Mouse (Mus musculus) midbrain, embryonic 12.5 days (tissue): ENCODE results near the gene Olfr1491. TPM values are rescaled to one million over a fixed set of nuclear protein-coding genes. Genes with fewer than 3 reads are reported as not detected.

ENCODE experiments used
- ATAC-seq: fragments of 200-750 bp; cut with Nextera tagmentation; 2 replicates; pipeline ENCODE4 v1.8.0; 2017; ENCODE audit warnings: low read depth, moderate TSS enrichment, moderate library complexity; ENCODE audit not compliant: low FRiP score
- H3K27ac ChIP-seq: fragments of 300-500 bp; sonication (generic); replicated peaks from 2 replicates; pipeline ENCODE4 v1.5.1; 2016; ENCODE audit warnings: mild to moderate bottlenecking
- H3K27me3 ChIP-seq: fragments of 300-500 bp; sonication (generic); 2 replicates; pipeline ENCODE4 v1.6.1; 2016; ENCODE audit warnings: mild to moderate bottlenecking
- H3K36me3 ChIP-seq: fragments of 300-500 bp; sonication (generic); 2 replicates; pipeline ENCODE4 v1.6.1; 2016
- H3K4me1 ChIP-seq: fragments of 300-500 bp; sonication (generic); 2 replicates; pipeline ENCODE4 v1.6.1; 2016
- H3K4me2 ChIP-seq: fragments of 300-500 bp; sonication (generic); replicated peaks from 2 replicates; pipeline ENCODE4 v1.6.1; 2016; ENCODE audit warnings: mild to moderate bottlenecking, moderate library complexity
- H3K4me3 ChIP-seq: fragments of 300-500 bp; sonication (generic); 2 replicates; pipeline ENCODE4 v1.5.1; 2016; ENCODE audit warnings: mild to moderate bottlenecking
- H3K9ac ChIP-seq: fragments of 300-500 bp; sonication (generic); replicated peaks from 2 replicates; pipeline ENCODE4 v1.6.1; 2016; ENCODE audit warnings: mild to moderate bottlenecking, moderate library complexity
- H3K9me3 ChIP-seq: fragments of 300-500 bp; sonication (generic); 2 replicates; pipeline ENCODE4 v1.6.1; 2016; ENCODE audit warnings: mild to moderate bottlenecking
- WGBS: fragments of 180-500 bp; shearing (Covaris S2); methylation state at CpG from one replicate; pipeline ENCODE4 v1.1.7; 2016; 5-methylcytosine and 5-hydroxymethylcytosine counted together
- polyA plus RNA-seq: library from polyadenylated mRNA; unstranded; fragments of >200 nt; fragmentation: Nextera tagmentation; extraction: Ambion mirVana; gene quantifications from 2 replicates; pipeline ENCODE4 v1.2.1, GENCODE M21; 2016

The Olfr1491 gene
- polyA plus RNA-seq, result not detected in 2 replicates

DNA sequence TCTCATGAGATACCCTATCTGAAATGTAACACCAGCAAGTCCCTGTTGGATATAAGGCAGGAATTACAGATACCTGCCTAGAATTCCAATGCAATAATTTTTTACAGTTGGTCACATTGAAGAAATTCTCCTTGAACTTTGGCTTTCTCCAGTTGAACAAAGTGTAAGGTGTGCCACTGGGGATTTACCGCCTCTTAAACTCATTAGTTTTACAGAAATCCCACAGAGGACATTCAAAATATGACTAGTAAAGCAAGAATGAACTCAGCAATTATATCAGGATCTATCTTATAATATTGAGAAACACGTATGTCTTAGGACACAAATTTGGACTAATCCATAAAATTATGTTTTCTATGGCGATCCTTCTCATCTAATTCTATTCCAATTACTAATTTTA, at the start of gene Olfr1491:
Gene Olfr1491 (plus strand): TSS at position 301 of the 400 bp plus-strand sequence.
- H3K4me3 ChIP-seq, result no peak within 1 kb of the TSS
- no peaks in the 10 kb centered on the region for H3K36me3 ChIP-seq
- WGBS, result 72% methylated on average over 3 of the region's 3 CpGs
- no peak within 1 kb of the TSS for H3K27ac ChIP-seq
- no peak for ATAC-seq
- H3K9ac ChIP-seq, result no peak within 1 kb of the TSS
- H3K4me1 ChIP-seq, result no peaks in the 10 kb centered on the region
- no peaks in the 10 kb centered on the region for H3K9me3 ChIP-seq
- H3K27me3 ChIP-seq, result no peaks in the 10 kb centered on the region
- no peak within 1 kb of the TSS for H3K4me2 ChIP-seq

DNA sequence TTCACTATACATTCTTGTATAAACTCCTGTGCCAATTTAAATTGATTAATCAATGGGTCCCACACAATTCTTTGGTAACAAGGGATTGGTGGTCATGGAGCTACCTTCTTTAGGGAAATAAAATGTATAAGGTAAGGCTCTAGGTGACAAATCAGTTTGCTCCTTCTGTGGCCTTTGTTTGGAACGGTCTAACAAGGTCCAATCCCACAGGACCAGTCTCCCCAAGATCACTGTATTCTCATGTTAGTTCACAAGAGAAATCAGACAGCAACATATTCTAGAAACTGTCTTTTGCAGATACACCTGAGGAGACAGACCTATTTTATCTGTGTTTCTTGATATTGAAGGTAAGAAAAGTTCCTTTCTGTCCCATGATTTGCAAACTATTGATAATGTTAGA, 46.3 kb upstream of the Olfr1491 start, which contains the start of gene Olfr1490:
Gene Olfr1490 (plus strand): TSS at position 301 of the 400 bp plus-strand sequence.
- no peak for ATAC-seq
- Histone ChIP-seq H3K9ac (no peak within 1 kb of the TSS), H3K36me3 (no peaks in the 10 kb centered on the region), H3K27me3 (no peaks in the 10 kb centered on the region), H3K27ac (no peak within 1 kb of the TSS), H3K4me1 (no peaks in the 10 kb centered on the region), H3K9me3 (peaks cover 17% of the 10 kb centered on the region), H3K4me3 (no peak within 1 kb of the TSS), H3K4me2 (no peak within 1 kb of the TSS)
- 65% methylated on average over 1 of the region's 1 CpGs for WGBS

DNA sequence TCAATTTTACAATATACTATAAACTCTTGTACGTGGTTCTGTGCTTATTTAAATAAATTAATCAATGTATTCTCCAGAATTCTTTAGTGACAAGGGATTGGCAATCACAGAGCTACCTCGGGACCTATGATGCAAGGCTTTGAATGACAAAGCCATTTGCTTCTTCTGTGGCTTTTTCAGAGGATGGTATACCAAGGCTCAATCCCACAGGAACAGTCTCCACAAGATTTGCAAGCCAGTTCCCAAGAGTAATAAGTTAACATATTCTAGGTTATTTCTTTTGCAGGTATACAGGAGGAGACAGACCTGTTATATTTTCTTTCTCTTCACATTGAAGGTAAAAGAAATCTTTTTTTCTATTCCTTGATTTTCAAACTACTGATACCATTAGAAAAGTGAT, 25.9 kb downstream of the Olfr1491 start, which contains the start of gene Olfr1493-ps1:
Gene Olfr1493-ps1 (plus strand): TSS at position 301 of the 400 bp plus-strand sequence.
- Histone ChIP-seq H3K4me2 (no peak within 1 kb of the TSS), H3K9me3 (0 out of 2 replicates have a peak, but pooled peaks cover 5% of the 10 kb centered on the region), H3K4me3 (no peak within 1 kb of the TSS), H3K27me3 (no peaks in the 10 kb centered on the region), H3K27ac (no peak within 1 kb of the TSS), H3K9ac (no peak within 1 kb of the TSS), H3K36me3 (no peaks in the 10 kb centered on the region), H3K4me1 (no peaks in the 10 kb centered on the region)
- 56% methylated on average over 2 of the region's 2 CpGs for whole genome bisulfite sequencing
- ATAC-seq, result no peak

DNA sequence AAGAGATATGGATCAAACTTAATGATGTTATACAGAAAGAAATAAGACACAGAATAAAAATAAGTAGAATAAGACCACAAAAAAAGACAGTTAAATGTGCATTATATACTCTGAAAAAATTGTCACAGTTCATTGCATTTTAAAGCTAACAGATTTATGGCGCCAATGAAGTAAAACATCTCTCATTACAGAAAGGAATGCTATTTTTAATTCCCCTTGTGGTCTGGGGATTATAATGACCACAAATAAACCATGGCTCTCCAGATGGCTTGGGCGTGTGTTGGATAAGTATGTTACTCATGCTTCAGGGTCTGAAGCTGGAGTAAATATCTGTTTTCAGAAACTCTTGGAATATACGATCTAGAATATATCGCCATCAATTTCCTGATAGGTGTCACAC, 42.4 kb downstream of the Olfr1491 start, which contains the start of gene Olfr1494:
Gene Olfr1494 (plus strand): TSS at position 301 of the 400 bp plus-strand sequence.
- no peaks in the 10 kb centered on the region for H3K36me3 ChIP-seq
- no peak within 1 kb of the TSS for H3K4me2 ChIP-seq
- H3K9ac ChIP-seq, result no peak within 1 kb of the TSS
- H3K4me1 ChIP-seq, result no peaks in the 10 kb centered on the region
- H3K27me3 ChIP-seq, result no peaks in the 10 kb centered on the region
- no peak within 1 kb of the TSS for H3K4me3 ChIP-seq
- no peaks in the 10 kb centered on the region; the same call in 1 of the 2 replicates for H3K9me3 ChIP-seq
- 94% methylated on average over 4 of the region's 4 CpGs for WGBS
- H3K27ac ChIP-seq, result no peak within 1 kb of the TSS
- no peak for ATAC-seq

DNA sequence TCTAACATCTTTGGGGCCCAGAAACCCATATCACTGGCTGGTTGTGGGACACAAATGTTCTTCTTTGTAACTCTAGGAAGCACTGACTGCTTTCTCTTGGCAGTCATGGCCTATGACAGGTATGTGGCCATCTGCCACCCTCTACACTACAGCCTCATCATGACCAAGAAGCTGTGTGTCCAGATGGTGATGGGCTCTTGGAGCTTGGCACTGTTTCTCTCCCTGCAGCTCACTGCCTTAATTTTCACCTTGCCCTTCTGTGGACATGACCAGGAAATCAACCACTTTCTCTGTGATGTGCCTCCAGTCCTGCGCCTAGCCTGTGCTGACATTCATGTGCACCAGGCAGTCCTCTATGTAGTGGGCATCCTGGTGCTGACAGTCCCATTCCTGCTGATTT, 52.3 kb downstream of the Olfr1491 start:
- Histone ChIP-seq H3K4me1 (no peaks in the 10 kb centered on the region), H3K27me3 (no peaks in the 10 kb centered on the region), H3K36me3 (no peaks in the 10 kb centered on the region), H3K4me2 (no peak overlapping the region), H3K9me3 (no peaks in the 10 kb centered on the region), H3K9ac (no peak overlapping the region), H3K27ac (no peak overlapping the region), H3K4me3 (no peak overlapping the region)
- WGBS, result 95% methylated on average over 1 of the region's 1 CpGs
- no peak for ATAC-seq

Other genes starting within 250 kb of the Olfr1491 start
- gene Olfr1472, start 241.2 kb upstream of the Olfr1491 start, polyA plus RNA-seq, result not detected in 2 replicates
- gene Olfr1474, start 227.7 kb upstream of the Olfr1491 start, polyA plus RNA-seq, result not detected in 2 replicates
- not detected in 2 replicates for gene Olfr1475, start 217.1 kb upstream of the Olfr1491 start, polyA plus RNA-seq
- gene Olfr1477, start 196.7 kb upstream of the Olfr1491 start, polyA plus RNA-seq, result not detected in 2 replicates
- not detected in 2 replicates for gene Olfr1480, start 169.4 kb upstream of the Olfr1491 start, polyA plus RNA-seq
- not detected in 2 replicates for gene Olfr1484, start 113.8 kb upstream of the Olfr1491 start, polyA plus RNA-seq
- gene Olfr1487, start 79.9 kb upstream of the Olfr1491 start, polyA plus RNA-seq, result not detected in 2 replicates
- gene Olfr1489, start 65.6 kb upstream of the Olfr1491 start, polyA plus RNA-seq, result not detected in 2 replicates
- not detected in 2 replicates for gene Olfr1490, start 46.2 kb upstream of the Olfr1491 start, polyA plus RNA-seq
- not detected in 2 replicates for gene Olfr1493-ps1, start 26.0 kb downstream of the Olfr1491 start, polyA plus RNA-seq
- not detected in 2 replicates for gene Olfr1494, start 42.5 kb downstream of the Olfr1491 start, polyA plus RNA-seq
- gene Olfr1495, start 67.3 kb downstream of the Olfr1491 start, polyA plus RNA-seq, result not detected in 2 replicates
- gene Olfr1496, start 80.6 kb downstream of the Olfr1491 start, polyA plus RNA-seq, result not detected in 2 replicates
- gene Olfr1497, start 100.9 kb downstream of the Olfr1491 start, polyA plus RNA-seq, result not detected in 2 replicates
- not detected in 2 replicates for gene Olfr1499, start 122.2 kb downstream of the Olfr1491 start, polyA plus RNA-seq
- not detected in 2 replicates for gene Olfr1500, start 133.2 kb downstream of the Olfr1491 start, polyA plus RNA-seq
- gene Olfr1501, start 153.4 kb downstream of the Olfr1491 start, polyA plus RNA-seq, result not detected in 2 replicates
- not detected in 2 replicates for gene Olfr1502, start 164.5 kb downstream of the Olfr1491 start, polyA plus RNA-seq
- gene Olfr1504, start 200.7 kb downstream of the Olfr1491 start, polyA plus RNA-seq, result not detected in 2 replicates
- not detected in 2 replicates for gene Olfr1505, start 216.3 kb downstream of the Olfr1491 start, polyA plus RNA-seq